Mouse (Mus musculus) bone marrow macrophage, adult 2 months (primary cell): ENCODE measurements around the gene Gm5155. TPM values are rescaled to one million over a fixed set of nuclear protein-coding genes. Genes with fewer than 3 reads are reported as not detected.
"Not testable (repeated sequence)": the region's sequence is repeated elsewhere in the genome, so short reads cannot be mapped to it uniquely, and the experiment has no call there.

Source experiments
- H3K27ac ChIP-seq: 2 replicates; pipeline ENCODE4 v1.5.1; 2012; ENCODE audit warnings: low read depth, low read length; ENCODE audit not compliant: insufficient read depth
- H3K4me1 ChIP-seq: 2 replicates; pipeline ENCODE4 v1.6.1; 2012; ENCODE audit warnings: low read length; ENCODE audit not compliant: control insufficient read depth, insufficient read depth
- H3K4me3 ChIP-seq: 2 replicates; pipeline ENCODE4 v1.5.1; 2012; ENCODE audit warnings: mild to moderate bottlenecking, low read length, moderate library complexity; ENCODE audit not compliant: insufficient read depth
- CTCF ChIP-seq: IDR thresholded peaks from 2 replicates; pipeline ENCODE4 v1.5.1; 2012; ENCODE audit warnings: low read depth, mild to moderate bottlenecking, low read length, moderate library complexity
- POLR2A ChIP-seq: IDR thresholded peaks from 2 replicates; pipeline ENCODE4 v1.6.1; 2012; ENCODE audit warnings: mild to moderate bottlenecking, low read depth, low read length, borderline replicate concordance
- polyA plus RNA-seq: library from polyadenylated mRNA; stranded (reverse); fragments of >200 nt; gene quantifications from 2 replicates; pipeline ENCODE4 v1.2.4, GENCODE M21; 2012; ENCODE audit not compliant: missing spikeins, insufficient read depth, insufficient read length

Gene Gm5155
- polyA plus RNA-seq = not detected in 2 replicates

DNA sequence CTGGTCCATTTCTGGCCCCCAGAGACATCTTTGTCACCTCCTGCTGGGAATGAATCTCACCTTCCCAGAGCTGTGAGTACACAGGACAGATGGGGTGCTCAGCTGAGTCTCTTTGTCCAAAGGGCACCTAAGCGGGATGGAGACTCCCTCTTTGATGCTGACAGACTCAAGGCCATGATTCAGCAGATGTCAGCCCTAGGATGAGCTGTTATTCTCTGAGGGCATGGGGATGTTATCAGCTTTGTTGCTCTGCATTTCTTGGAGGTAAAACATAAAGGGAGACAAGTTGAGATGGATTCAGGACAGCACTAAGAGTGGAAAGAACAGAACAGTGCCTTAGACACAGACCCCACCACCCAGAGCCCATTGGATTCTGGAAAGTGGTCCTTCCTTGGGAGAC lies at the start of gene Gm5155:
Gene Gm5155 (plus strand): TSS at position 301 of the 400 bp plus-strand sequence.
- TF ChIP-seq CTCF = no peak
- no peak for TF ChIP-seq POLR2A
- Histone ChIP-seq H3K4me1 (no peaks in the 10 kb centered on the region), H3K4me3 (no peak within 1 kb of the TSS), H3K27ac (no peak within 1 kb of the TSS)

DNA sequence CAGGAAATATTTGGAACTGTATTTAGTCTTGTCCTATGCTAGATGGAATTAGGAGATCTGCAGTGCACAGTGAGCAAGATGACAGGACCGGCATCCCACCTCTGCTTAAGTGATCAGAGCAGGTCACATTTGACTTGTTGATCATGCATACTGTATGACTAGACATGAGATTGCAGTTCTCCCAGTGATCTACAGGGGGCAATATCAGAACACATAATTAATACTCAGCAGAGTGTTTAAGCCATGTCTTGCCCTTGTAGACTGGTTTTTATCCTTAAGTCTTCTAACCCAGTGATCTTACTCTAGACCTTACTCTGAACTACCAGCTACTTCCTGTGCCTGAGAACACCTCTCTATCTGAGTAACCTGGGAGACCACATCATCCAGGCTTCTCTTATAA lies 791 bp upstream of the Gm5155 start:
- Histone ChIP-seq H3K27ac (no peak overlapping the region), H3K4me3 (no peak overlapping the region), H3K4me1 (no peaks in the 10 kb centered on the region)
- TF ChIP-seq CTCF = no peak
- no peak for TF ChIP-seq POLR2A

DNA sequence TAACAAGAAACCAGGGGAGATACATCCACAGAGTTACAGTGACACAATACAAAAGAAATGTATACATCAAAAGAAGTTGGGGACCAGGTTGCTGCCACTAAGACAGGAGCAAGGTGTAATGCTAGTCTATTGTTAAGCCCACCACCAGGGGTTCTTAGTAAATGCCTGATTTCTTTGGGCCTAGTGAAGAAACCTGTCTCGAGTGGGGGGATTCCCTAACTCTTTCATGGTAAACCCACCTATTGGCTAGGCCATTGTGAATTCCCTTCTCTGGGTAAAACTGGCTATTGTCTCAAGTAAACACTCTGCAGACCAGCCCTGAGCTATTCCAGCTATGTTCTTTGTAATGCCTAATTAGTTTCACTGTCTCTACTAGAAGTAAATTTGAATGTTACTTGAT lies 23.8 kb downstream of the Gm5155 start:
- not testable (repeated sequence) for H3K4me3 ChIP-seq, H3K4me1 ChIP-seq, H3K27ac ChIP-seq

DNA sequence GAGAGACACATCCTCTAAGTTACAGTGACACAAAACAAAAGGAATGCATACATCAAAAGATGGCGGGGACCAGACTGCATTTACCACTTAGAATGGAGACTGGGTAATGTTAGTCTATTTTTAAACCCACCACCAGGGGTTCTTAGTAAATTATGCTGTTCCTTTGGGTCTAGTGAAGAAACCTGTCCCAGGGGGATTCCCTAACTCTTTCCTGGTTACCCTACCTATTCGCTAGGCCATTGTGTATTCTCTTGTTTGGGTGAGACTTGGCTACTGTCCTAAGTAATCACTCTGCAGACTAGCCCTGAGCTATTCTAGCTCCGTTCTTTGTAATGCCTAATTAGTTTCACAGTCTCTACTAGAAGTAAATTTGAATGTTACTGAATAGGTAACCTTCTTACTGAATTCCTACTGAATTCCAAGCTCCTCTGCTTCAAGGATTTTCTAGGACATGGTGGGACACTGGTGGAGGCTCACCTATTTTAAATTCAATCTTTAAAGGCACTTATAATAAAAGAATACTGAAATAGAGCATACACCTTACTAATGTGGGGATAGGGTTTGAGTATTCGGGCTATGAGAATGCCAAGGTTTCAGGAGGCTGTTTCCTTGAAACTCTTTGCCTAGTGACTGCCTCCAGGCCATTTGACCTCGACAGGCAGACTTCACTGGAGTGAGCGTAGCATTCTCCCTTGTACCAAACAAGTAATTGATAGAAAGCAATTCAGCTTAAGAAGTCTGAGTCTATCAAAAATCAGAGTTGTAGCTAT lies 31.8 kb downstream of the Gm5155 start:
- no peak overlapping the region for H3K4me3 ChIP-seq
- no peak overlapping the region for H3K27ac ChIP-seq
- no peak for TF ChIP-seq CTCF
- TF ChIP-seq POLR2A = no peak
- H3K4me1 ChIP-seq = no peaks in the 10 kb centered on the region

Other genes with a start within 250 kb of the Gm5155 start
- not detected in 2 replicates for gene Ceacam5, start 158.5 kb upstream of the Gm5155 start, polyA plus RNA-seq
- not detected in 2 replicates for gene Ceacam14, start 59.1 kb upstream of the Gm5155 start, polyA plus RNA-seq
- gene Ceacam11, start 100.4 kb downstream of the Gm5155 start, polyA plus RNA-seq = not detected in 2 replicates
- gene Ceacam13, start 138.1 kb downstream of the Gm5155 start, polyA plus RNA-seq = not detected in 2 replicates
- gene Ceacam12, start 194.2 kb downstream of the Gm5155 start, polyA plus RNA-seq = not detected in 2 replicates